Mouse (Mus musculus): ENCODE measurements at regions not wholly inside any gene's neighbourhood (a gene's known extent, or its start where the extent isn't known, plus 50 kb on each side); places are given as distances from the start of the nearest gene placed in this dataset.

DNA sequence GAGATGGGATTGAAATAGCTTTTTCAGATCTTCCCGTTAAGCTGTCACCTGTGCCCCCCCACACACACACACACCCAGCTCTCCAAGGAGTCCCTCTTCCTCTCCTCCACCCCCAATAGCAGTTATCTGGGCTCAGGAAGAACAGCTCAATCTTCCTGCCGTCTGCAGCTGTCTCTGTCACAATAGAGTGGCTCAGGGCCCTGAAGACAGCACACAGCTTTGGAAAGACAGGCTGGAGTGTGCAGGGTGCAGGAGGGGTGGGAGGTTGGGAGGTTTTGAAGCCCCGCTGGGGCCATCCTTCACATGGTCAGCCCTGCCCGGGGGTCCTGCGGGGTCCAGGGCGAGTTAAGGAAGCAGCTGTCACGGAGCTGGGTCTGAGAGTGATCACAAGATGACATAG lies 149.6 kb upstream of the Sdk2 start:
- Histone ChIP-seq H3K4me3 (no peak overlapping the region), H3K27ac (no peak overlapping the region)
- DNase-seq: no peak
- no peak for TF ChIP-seq CTCF (IDR thresholded peaks at IDR 0.05)
- intact Hi-C loops (cut with DNase I): no loop called here

- Histone ChIP-seq H3K4me3 (no peak overlapping the region), H3K27ac (no peak overlapping the region)
- intact Hi-C loops (cut with DNase I): no loop called here
- no peak for TF ChIP-seq CTCF (IDR thresholded peaks at IDR 0.05)
- DNase-seq: no peak
Observed at GRCm38 (mm10) chr11:114215256-114215655, 148.4 kb upstream of the Sdk2 start.

DNA sequence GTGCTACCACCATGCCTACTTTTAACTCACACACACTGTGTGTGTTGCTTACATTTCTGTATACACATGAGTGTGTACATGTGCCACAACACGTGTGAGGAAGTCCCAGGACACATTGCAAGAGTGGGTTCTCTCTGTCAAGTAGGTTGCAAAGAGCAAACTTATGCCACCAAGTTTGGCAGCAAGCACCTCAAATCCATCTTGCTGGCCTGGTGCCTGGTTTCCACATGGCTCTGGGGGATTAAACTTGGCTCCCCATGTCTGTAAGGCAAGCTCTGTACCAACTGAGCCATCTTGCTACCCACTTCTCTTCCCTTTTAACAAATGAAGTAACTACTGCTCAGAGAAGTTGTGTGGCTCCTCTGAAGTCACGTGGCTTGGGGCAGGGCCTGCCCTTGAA lies 145.3 kb upstream of the Sdk2 start:
- DNase-seq: no peak
- Histone ChIP-seq H3K27ac (no peak overlapping the region), H3K4me3 (no peak overlapping the region)
- TF ChIP-seq CTCF (IDR thresholded peaks at IDR 0.05): no peak
- intact Hi-C loops (cut with DNase I): no loop called here

GRCm38 (mm10) chr11:114205192-114205591 lies 138.3 kb upstream of the Sdk2 start:
- intact Hi-C loops (cut with DNase I): loop anchor here (5.0 kb wide), 1 partner anchor 77 kb away; no protein-coding TSS in a partner anchor
- DNase-seq: peak; percentile 62
- H3K27ac ChIP-seq: no peak overlapping the region
- TF ChIP-seq CTCF (IDR thresholded peaks at IDR 0.05): peak; percentile 73
- no peak overlapping the region for H3K4me3 ChIP-seq

GRCm38 (mm10) chr11:114203416-114203815 lies 136.6 kb upstream of the Sdk2 start:
- intact Hi-C loops (cut with DNase I): loop anchor here (5.0 kb wide), 1 partner anchor 434 kb away; no protein-coding TSS in a partner anchor
- H3K4me3 ChIP-seq: no peak overlapping the region
- DNase-seq: no peak
- TF ChIP-seq CTCF (IDR thresholded peaks at IDR 0.05): no peak
- H3K27ac ChIP-seq: no peak overlapping the region

GRCm38 (mm10) chr11:114202486-114202885 lies 135.6 kb upstream of the Sdk2 start:
- Histone ChIP-seq H3K27ac (no peak overlapping the region), H3K4me3 (no peak overlapping the region)
- TF ChIP-seq CTCF (IDR thresholded peaks at IDR 0.05): no peak
- DNase-seq: no peak
- intact Hi-C loops (cut with DNase I): loop anchor here (5.0 kb wide), 1 partner anchor 435 kb away; no protein-coding TSS in a partner anchor

DNA sequence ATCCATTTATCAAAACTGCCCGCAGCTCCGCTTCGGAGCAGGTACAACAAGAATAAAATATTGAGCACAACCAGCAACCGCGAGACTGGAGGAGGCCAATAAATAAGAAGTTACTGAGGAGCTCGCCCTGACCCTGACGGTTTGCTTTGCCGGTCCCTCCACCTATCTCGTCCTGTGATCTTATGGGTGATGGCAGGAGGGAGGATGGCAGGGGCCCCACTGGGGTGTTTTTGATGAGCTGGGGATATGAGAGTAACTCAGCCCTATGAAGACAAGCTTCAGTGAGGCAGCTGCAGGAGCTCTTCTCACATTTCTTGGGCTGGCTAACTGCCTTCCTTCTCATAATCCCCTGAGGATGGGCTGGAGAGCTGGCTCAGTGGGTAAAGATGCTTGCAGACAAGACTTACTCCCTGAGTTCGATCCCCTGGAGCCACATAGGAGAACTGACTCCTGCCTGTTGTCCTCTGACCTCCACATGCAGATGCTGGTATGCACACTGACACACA lies 132.3 kb upstream of the Sdk2 start:
- no peak for DNase-seq
- Histone ChIP-seq H3K4me3 (no peak overlapping the region), H3K27ac (no peak overlapping the region)
- intact Hi-C loops (cut with DNase I): loop anchor here (5.0 kb wide), 1 partner anchor 248 kb away; no protein-coding TSS in a partner anchor
- no peak for TF ChIP-seq CTCF (IDR thresholded peaks at IDR 0.05)

GRCm38 (mm10) chr11:114198317-114199032 lies 131.6 kb upstream of the Sdk2 start:
- Histone ChIP-seq H3K27ac (no peak overlapping the region; the same call in 1 of the 2 replicates), H3K4me3 (peak overlapping the region; percentile 17; the same call in 1 of the 2 replicates)
- intact Hi-C loops (cut with DNase I): loop anchor here (5.0 kb wide), 1 partner anchor 249 kb away; no protein-coding TSS in a partner anchor
- peak; percentile 12; the same call in 1 of the 2 replicates for TF ChIP-seq CTCF (IDR thresholded peaks at IDR 0.05)
- DNase-seq: peak; percentile 91

DNA sequence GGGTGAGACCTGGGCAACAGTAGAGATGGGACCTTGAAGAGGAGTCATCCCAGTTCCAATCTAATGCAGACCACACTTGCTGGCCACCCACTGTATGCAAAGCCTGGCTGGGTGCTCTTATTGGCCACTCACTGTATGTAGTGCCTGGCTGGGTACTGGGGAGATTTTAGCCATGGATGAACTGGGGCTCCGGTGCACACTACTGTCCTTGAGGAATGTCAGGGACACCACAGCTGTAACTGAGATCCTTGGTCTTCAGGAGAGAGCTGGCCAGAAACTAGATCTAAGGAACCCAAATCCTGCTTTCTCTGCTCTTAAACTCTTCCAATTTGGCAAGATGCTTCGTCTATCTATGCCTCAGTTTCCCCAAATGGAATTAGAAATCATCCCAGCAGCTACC lies 128.4 kb upstream of the Sdk2 start:
- Histone ChIP-seq H3K4me3 (no peak overlapping the region), H3K27ac (no peak overlapping the region)
- no peak for TF ChIP-seq CTCF (IDR thresholded peaks at IDR 0.05)
- intact Hi-C loops (cut with DNase I): loop anchor here (5.0 kb wide), 1 partner anchor 252 kb away; no protein-coding TSS in a partner anchor
- no peak for DNase-seq

DNA sequence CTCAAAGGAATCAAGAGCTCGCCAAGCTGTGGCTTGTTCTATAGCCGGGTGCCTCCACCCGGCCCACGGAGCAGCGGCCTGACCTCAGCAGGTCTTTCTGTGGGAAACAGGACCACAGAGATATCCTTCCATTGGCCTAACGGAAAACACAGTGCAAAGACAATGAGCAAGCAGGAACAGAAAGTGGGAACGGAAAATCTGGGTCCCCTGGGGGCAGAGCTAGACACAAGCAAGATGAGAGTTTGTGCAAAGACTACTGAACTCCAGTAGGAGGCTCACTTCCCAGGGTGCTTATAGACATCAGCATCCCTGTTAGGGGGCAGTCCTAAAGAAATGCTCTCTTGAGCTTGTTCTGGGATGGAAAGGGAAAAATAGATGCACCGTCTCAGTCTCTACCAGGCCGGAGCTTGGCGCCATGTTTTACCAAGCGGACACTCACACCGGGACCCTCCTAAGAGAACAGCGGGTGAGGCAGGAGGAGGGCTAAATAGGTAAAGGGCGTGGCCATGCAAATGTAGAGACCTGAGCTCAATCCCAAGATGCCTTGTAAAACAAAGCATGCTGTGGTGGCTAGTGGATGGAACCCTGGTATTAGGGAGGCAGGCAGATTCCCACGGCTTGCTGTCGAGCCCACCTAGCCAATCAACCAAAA lies 127.3 kb upstream of the Sdk2 start:
- no peak for TF ChIP-seq CTCF (IDR thresholded peaks at IDR 0.05)
- no peak for DNase-seq
- intact Hi-C loops (cut with DNase I): no loop called here
- Histone ChIP-seq H3K27ac (no peak overlapping the region), H3K4me3 (no peak overlapping the region)

- Histone ChIP-seq H3K4me3 (no peak overlapping the region), H3K27ac (no peak overlapping the region)
- intact Hi-C loops (cut with DNase I): no loop called here
- TF ChIP-seq CTCF (IDR thresholded peaks at IDR 0.05): no peak
- DNase-seq: no peak
Observed at GRCm38 (mm10) chr11:114193018-114193417, 126.2 kb upstream of the Sdk2 start.

GRCm38 (mm10) chr11:114191661-114192060 lies 124.8 kb upstream of the Sdk2 start:
- H3K27ac ChIP-seq: no peak overlapping the region
- DNase-seq: no peak
- intact Hi-C loops (cut with DNase I): no loop called here
- no peak overlapping the region for H3K4me3 ChIP-seq
- TF ChIP-seq CTCF (IDR thresholded peaks at IDR 0.05): no peak
